Mouse (Mus musculus) ES-E14 (cell line): ENCODE results near the gene Mpp3. TPM values are rescaled to one million over a fixed set of nuclear protein-coding genes. Genes with fewer than 3 reads are reported as not detected.
A peak's percentile ranks its signal among the peaks of the same experiment; 100 is the strongest.

Experiments used
- DNase-seq: peaks from one replicate; pipeline ENCODE4 v3.0.0-alpha.2; 2013; ENCODE audit warnings: low read depth, low spot score
- H3K27ac ChIP-seq: 2 replicates; pipeline ENCODE4 v1.5.1; 2012; ENCODE audit warnings: low read depth, mild to moderate bottlenecking, low read length, moderate library complexity, mixed read lengths; ENCODE audit not compliant: poor library complexity, insufficient read depth, severe bottlenecking
- H3K36me3 ChIP-seq: 2 replicates; pipeline ENCODE4 v1.6.1; 2012; ENCODE audit warnings: mild to moderate bottlenecking, low read length, moderate library complexity, mixed read lengths; ENCODE audit not compliant: control insufficient read depth, poor library complexity, insufficient read depth, severe bottlenecking
- H3K4me1 ChIP-seq, 2 experiments: fragments of 150-350 bp in 1 of 2; sonication (generic) in 1 of 2; 2 replicates each; pipeline ENCODE4 v1.6.1; 2012; ENCODE audit warnings: low read length in 2 of 2, mild to moderate bottlenecking in 1 of 2, mixed read lengths in 1 of 2; ENCODE audit not compliant: control insufficient read depth in 2 of 2, insufficient read depth in 2 of 2, poor library complexity in 1 of 2
- H3K4me3 ChIP-seq, 2 experiments: fragments of 150-350 bp in 1 of 2; sonication (generic) in 1 of 2; 2 replicates each; pipeline ENCODE4 v1.5.1; 2012; ENCODE audit warnings: low read length in 2 of 2, low read depth in 1 of 2, mild to moderate bottlenecking in 1 of 2, mixed read lengths in 1 of 2; ENCODE audit not compliant: insufficient read depth in 1 of 2, poor library complexity in 1 of 2, severe bottlenecking in 1 of 2
- H3K9ac ChIP-seq: 2 replicates; pipeline ENCODE4 v1.6.1; 2012; ENCODE audit warnings: low read depth, mild to moderate bottlenecking, low read length, mixed read lengths; ENCODE audit not compliant: poor library complexity, insufficient read depth, severe bottlenecking
- H3K9me3 ChIP-seq: fragments of 150-350 bp; sonication (generic); 2 replicates; pipeline ENCODE4 v1.6.1; 2012; ENCODE audit warnings: low read depth, mild to moderate bottlenecking, low read length; ENCODE audit not compliant: control insufficient read depth, insufficient read depth
- CHD2 ChIP-seq: IDR thresholded peaks from 2 replicates; pipeline ENCODE4 v1.6.1; 2014; ENCODE audit warnings: mild to moderate bottlenecking, low read depth, low read length, inconsistent platforms
- HCFC1 ChIP-seq: IDR thresholded peaks from 2 replicates; pipeline ENCODE4 v1.6.1; 2012; ENCODE audit warnings: low read length, inconsistent platforms, borderline replicate concordance; ENCODE audit not compliant: insufficient read depth
- MAFK ChIP-seq: IDR thresholded peaks from 2 replicates; pipeline ENCODE4 v1.6.1; 2014; ENCODE audit warnings: mild to moderate bottlenecking, low read depth, low read length, inconsistent platforms; ENCODE audit not compliant: insufficient read depth
- ZC3H11A ChIP-seq: IDR thresholded peaks from 2 replicates; pipeline ENCODE4 v1.6.1; 2012; ENCODE audit warnings: low read depth, mild to moderate bottlenecking, inconsistent platforms, low read length, borderline replicate concordance
- ZNF384 ChIP-seq: IDR thresholded peaks from 2 replicates; pipeline ENCODE4 v1.6.1; 2012; ENCODE audit warnings: low read depth, low read length, inconsistent platforms
- in situ Hi-C, 2 experiments: fragments of 600-800 bp; cut with MboI; formaldehyde crosslinking; loops; one replicate each; pipeline ENCODE4 v1.15.1; 2025; ENCODE audit warnings: low sequenced_read_pairs in 2 of 2, inconsistent platforms in 1 of 2; ENCODE audit not compliant: unreplicated experiment in 2 of 2
- total RNA-seq: library from RNA; depleted of rRNA; stranded (reverse); fragments of 300-350 nt; gene quantifications from 2 replicates; pipeline ENCODE4 v1.2.3, GENCODE M21; 2012

The Mpp3 gene
- total RNA-seq, 1 experiment: 5.2 TPM

- DNase-seq: no peak
- H3K36me3 ChIP-seq: peaks cover 9% of the 10 kb centered on the region; the same call in 1 of the 2 replicates
- H3K4me1 ChIP-seq: peaks cover 0 to 11% of the 10 kb centered on the region in 2 experiments; a peak in 1 of 4 replicates
- H3K4me3 ChIP-seq: no peak overlapping the region
- TF ChIP-seq CHD2 (no peak), MAFK (no peak)
- no peak overlapping the region for H3K9ac ChIP-seq
- H3K27ac ChIP-seq: no peak overlapping the region
- no peaks in the 10 kb centered on the region for H3K9me3 ChIP-seq
- in situ Hi-C loops: no loop called here
Observed at GRCm38 (mm10) chr11:101972651-101973050, 55.6 kb downstream of the Mpp3 start.

GRCm38 (mm10) chr11:101972097-101972496, 56.2 kb downstream of the Mpp3 start:
- TF ChIP-seq HCFC1 (no peak), ZC3H11A (no peak), MAFK (no peak), CHD2 (no peak), ZNF384 (no peak)
- H3K9me3 ChIP-seq: no peaks in the 10 kb centered on the region
- no peak for DNase-seq
- H3K36me3 ChIP-seq: peaks cover 9% of the 10 kb centered on the region; the same call in 1 of the 2 replicates
- H3K27ac ChIP-seq: no peak overlapping the region
- H3K4me3 ChIP-seq: no peak overlapping the region
- in situ Hi-C loops: no loop called here
- H3K9ac ChIP-seq: no peak overlapping the region
- peaks cover 0 to 13% of the 10 kb centered on the region in 2 experiments; a peak in 2 of 4 replicates for H3K4me1 ChIP-seq

- Histone ChIP-seq H3K4me3 (no peak overlapping the region), H3K4me1 (peaks cover 0 to 18% of the 10 kb centered on the region in 2 experiments; a peak in 2 of 4 replicates), H3K9ac (no peak overlapping the region), H3K36me3 (peaks cover 9% of the 10 kb centered on the region; the same call in 1 of the 2 replicates), H3K27ac (no peak overlapping the region), H3K9me3 (no peaks in the 10 kb centered on the region)
- DNase-seq: no peak
- TF ChIP-seq ZNF384 (no peak), CHD2 (no peak), HCFC1 (no peak), MAFK (no peak), ZC3H11A (no peak)
- in situ Hi-C loops: no loop called here
Observed at GRCm38 (mm10) chr11:101971410-101971809, 56.9 kb downstream of the Mpp3 start.

- in situ Hi-C loops: loop anchor here in 1 of 2 experiments (5.0 kb wide), 1 partner anchor 48 kb away; no protein-coding TSS in a partner anchor
Observed at GRCm38 (mm10) chr11:101969835-101970234, 58.4 kb downstream of the Mpp3 start.

GRCm38 (mm10) chr11:101968791-101969190, 59.5 kb downstream of the Mpp3 start:
- Histone ChIP-seq H3K36me3 (no peaks in the 10 kb centered on the region), H3K9ac (no peak overlapping the region), H3K4me3 (no peak overlapping the region), H3K9me3 (no peaks in the 10 kb centered on the region), H3K27ac (no peak overlapping the region), H3K4me1 (peaks cover 0 to 13% of the 10 kb centered on the region in 2 experiments; a peak in 2 of 4 replicates)
- in situ Hi-C loops: loop anchor here in 1 of 2 experiments (5.0 kb wide), 1 partner anchor 46 kb away; no protein-coding TSS in a partner anchor
- peak; percentile 85 for DNase-seq
- 0 out of 2 replicates have a peak, but pooled peaks have one; percentile 4 for TF ChIP-seq MAFK
- no peak for TF ChIP-seq CHD2
- TF ChIP-seq ZNF384: 0 out of 2 replicates have a peak, but pooled peaks have one; percentile 5
- peak; percentile 95 for TF ChIP-seq ZC3H11A

More at GRCm38 (mm10) chr11:101969835-101970234, 58.4 kb downstream of the Mpp3 start:
- Histone ChIP-seq H3K9me3 (no peaks in the 10 kb centered on the region), H3K4me3 (no peak overlapping the region), H3K36me3 (peaks cover 8% of the 10 kb centered on the region; the same call in 1 of the 2 replicates), H3K4me1 (peaks cover 0 to 18% of the 10 kb centered on the region in 2 experiments; a peak in 2 of 4 replicates), H3K27ac (no peak overlapping the region), H3K9ac (no peak overlapping the region)
- TF ChIP-seq ZNF384 (no peak), MAFK (no peak)
- no peak for DNase-seq
